Mouse (Mus musculus) midbrain, embryonic 13.5 days (tissue): Measurements from ENCODE around the gene Dyrk2. TPM values are rescaled to one million over a fixed set of nuclear protein-coding genes. Genes with fewer than 3 reads are reported as not detected.
A peak's percentile ranks its signal among the peaks of the same experiment; 100 is the strongest.

ENCODE experiments used
- ATAC-seq: fragments of 200-750 bp; cut with Nextera tagmentation; 2 replicates; pipeline ENCODE4 v1.8.0; 2017; ENCODE audit warnings: mild to moderate bottlenecking, moderate TSS enrichment, moderate library complexity
- H3K27ac ChIP-seq: fragments of 300-500 bp; sonication (generic); 2 replicates; pipeline ENCODE4 v1.5.1; 2015; ENCODE audit warnings: inconsistent platforms, mild to moderate bottlenecking, moderate library complexity
- H3K27me3 ChIP-seq: fragments of 300-500 bp; sonication (generic); 2 replicates; pipeline ENCODE4 v1.6.1; 2015; ENCODE audit warnings: mild to moderate bottlenecking, inconsistent platforms
- H3K36me3 ChIP-seq: fragments of 300-500 bp; sonication (generic); 2 replicates; pipeline ENCODE4 v1.6.1; 2015; ENCODE audit warnings: mild to moderate bottlenecking, inconsistent platforms
- H3K4me1 ChIP-seq: fragments of 300-500 bp; sonication (generic); replicated peaks from 2 replicates; pipeline ENCODE4 v1.6.1; 2015; ENCODE audit warnings: inconsistent platforms
- H3K4me2 ChIP-seq: fragments of 300-500 bp; sonication (generic); replicated peaks from 2 replicates; pipeline ENCODE4 v1.6.1; 2015; ENCODE audit warnings: moderate library complexity, mild to moderate bottlenecking, inconsistent platforms
- H3K4me3 ChIP-seq: fragments of 300-500 bp; sonication (generic); replicated peaks from 2 replicates; pipeline ENCODE4 v1.5.1; 2015; ENCODE audit warnings: mild to moderate bottlenecking, inconsistent platforms
- H3K9ac ChIP-seq: fragments of 300-500 bp; sonication (generic); replicated peaks from 2 replicates; pipeline ENCODE4 v1.6.1; 2015; ENCODE audit warnings: mild to moderate bottlenecking, inconsistent platforms
- H3K9me3 ChIP-seq: fragments of 300-500 bp; sonication (generic); 2 replicates; pipeline ENCODE4 v1.6.1; 2016; ENCODE audit warnings: mild to moderate bottlenecking, inconsistent platforms
- WGBS: fragments of 180-500 bp; shearing (Covaris S2); methylation state at CpG from one replicate; pipeline ENCODE4 v1.1.7; 2015; 5-methylcytosine and 5-hydroxymethylcytosine counted together
- polyA plus RNA-seq: library from polyadenylated mRNA; unstranded; fragments of >200 nt; fragmentation: Nextera tagmentation; extraction: Ambion mirVana; gene quantifications from 2 replicates; pipeline ENCODE4 v1.2.1, GENCODE M21; 2015

The Dyrk2 gene
- polyA plus RNA-seq, 1 experiment from 2014 or later: 12.0 TPM

DNA sequence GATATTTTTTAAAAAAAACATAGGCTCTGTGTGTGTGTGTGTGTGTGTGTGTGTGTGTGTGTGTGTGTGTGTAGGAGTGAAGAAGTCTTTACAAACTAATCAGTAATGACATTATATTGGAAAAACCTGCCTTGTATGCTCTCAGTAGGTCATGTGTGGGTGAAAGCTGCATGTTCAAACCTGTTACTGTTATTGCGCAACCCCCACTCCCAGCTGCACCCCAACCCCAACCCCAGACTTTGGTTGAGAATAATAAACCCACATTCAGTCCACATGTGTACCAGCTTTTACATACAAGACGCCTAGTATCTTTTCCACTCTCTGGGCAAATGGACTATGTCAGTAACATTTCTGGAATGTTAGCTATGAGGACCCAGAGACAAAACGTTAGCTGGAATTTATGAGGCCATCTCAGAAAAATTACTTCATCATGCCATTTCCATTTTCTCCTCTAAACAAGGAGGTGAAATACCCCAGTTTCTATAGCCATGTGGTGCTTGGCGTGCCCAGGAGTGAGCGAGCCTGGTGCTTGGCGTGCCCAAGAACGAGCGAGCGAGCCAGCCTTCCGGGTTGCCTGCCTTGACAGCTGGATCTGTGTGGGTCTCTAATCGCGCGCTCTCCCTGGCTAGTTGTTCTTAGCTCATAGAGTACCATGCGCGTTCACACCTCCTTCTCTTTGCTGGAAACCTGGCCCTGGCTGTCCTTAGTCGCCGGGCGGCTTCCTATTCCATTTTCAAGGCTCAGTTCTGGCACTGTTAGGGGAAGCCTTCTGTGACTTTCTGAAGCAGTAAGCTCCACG lies 30.5 kb downstream of the Dyrk2 start:
- Histone ChIP-seq H3K36me3 (no peaks in the 10 kb centered on the region), H3K4me3 (no peak overlapping the region), H3K9ac (no peak overlapping the region), H3K27ac (no peak overlapping the region), H3K4me1 (no peaks in the 10 kb centered on the region), H3K9me3 (no peaks in the 10 kb centered on the region), H3K4me2 (no peak overlapping the region), H3K27me3 (no peaks in the 10 kb centered on the region)
- WGBS: 93% methylated on average over 19 of the region's 19 CpGs
- no peak for ATAC-seq

- H3K4me2 ChIP-seq: no peak overlapping the region
- no peaks in the 10 kb centered on the region for H3K4me1 ChIP-seq
- H3K4me3 ChIP-seq: no peak overlapping the region
- H3K27ac ChIP-seq: no peak overlapping the region
- WGBS: 83% methylated on average over 8 of the region's 8 CpGs
- H3K27me3 ChIP-seq: no peaks in the 10 kb centered on the region
- no peaks in the 10 kb centered on the region for H3K9me3 ChIP-seq
- H3K36me3 ChIP-seq: no peaks in the 10 kb centered on the region
- H3K9ac ChIP-seq: no peak overlapping the region
- ATAC-seq: no peak
Measured at GRCm38 (mm10) chr10:118837636-118838035, 32.4 kb downstream of the Dyrk2 start.

DNA sequence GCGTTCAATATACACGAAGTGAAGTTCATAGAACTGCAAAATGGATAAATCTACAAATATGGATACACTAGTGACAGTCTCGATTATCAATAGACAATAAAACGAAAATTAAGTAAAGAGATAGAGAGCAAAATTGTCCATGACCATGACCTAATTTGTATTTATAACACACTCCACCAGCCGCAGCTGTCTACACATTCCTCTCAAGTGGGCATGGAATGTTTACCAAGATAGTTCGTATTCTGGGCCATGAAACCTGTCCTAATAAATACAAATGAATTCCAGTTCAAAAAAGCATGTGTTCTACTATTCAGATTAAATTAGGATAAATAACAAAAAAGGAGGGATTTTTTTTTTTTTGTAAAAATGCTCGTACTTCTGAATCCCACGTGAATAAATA lies 38.8 kb downstream of the Dyrk2 start:
- Histone ChIP-seq H3K4me2 (no peak overlapping the region), H3K4me3 (no peak overlapping the region), H3K27ac (no peak overlapping the region), H3K9ac (no peak overlapping the region), H3K9me3 (no peaks in the 10 kb centered on the region), H3K36me3 (no peaks in the 10 kb centered on the region), H3K27me3 (no peaks in the 10 kb centered on the region), H3K4me1 (no peaks in the 10 kb centered on the region)
- ATAC-seq: no peak
- WGBS: 77% methylated on average over 8 of the region's 8 CpGs

- no peak overlapping the region for H3K4me2 ChIP-seq
- WGBS: 86% methylated on average over 2 of the region's 2 CpGs
- no peak for ATAC-seq
- no peak overlapping the region for H3K9ac ChIP-seq
- no peaks in the 10 kb centered on the region for H3K27me3 ChIP-seq
- H3K4me1 ChIP-seq: no peaks in the 10 kb centered on the region
- no peaks in the 10 kb centered on the region for H3K9me3 ChIP-seq
- H3K27ac ChIP-seq: no peak overlapping the region
- no peaks in the 10 kb centered on the region for H3K36me3 ChIP-seq
- no peak overlapping the region for H3K4me3 ChIP-seq
Measured at GRCm38 (mm10) chr10:118829641-118830040, 40.4 kb downstream of the Dyrk2 start.

- Histone ChIP-seq H3K9ac (no peak overlapping the region), H3K4me3 (no peak overlapping the region), H3K4me2 (no peak overlapping the region), H3K4me1 (no peaks in the 10 kb centered on the region), H3K27ac (no peak overlapping the region), H3K9me3 (no peaks in the 10 kb centered on the region), H3K36me3 (no peaks in the 10 kb centered on the region), H3K27me3 (no peaks in the 10 kb centered on the region)
- ATAC-seq: no peak
- 95% methylated on average over 7 of the region's 7 CpGs for WGBS
Measured at GRCm38 (mm10) chr10:118827116-118827515, 42.9 kb downstream of the Dyrk2 start.

DNA sequence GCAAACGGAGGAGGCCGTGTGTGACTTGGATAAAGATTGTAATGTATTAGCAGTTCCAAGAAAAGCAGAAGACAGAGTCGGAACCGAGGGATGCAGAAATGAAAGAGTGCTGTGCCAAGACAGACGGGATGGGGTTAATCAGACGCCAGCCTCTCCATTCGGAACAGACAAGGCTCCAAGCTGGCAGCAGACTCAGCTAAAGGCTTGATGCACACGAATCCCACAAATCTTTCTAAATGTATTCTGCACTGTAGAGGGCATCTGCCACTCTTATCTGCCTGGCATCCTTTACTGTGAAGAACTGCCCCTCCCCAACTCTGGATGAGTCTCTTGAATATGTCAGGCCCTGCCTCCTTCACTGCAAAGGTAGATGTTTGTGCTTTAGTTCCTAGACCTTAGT lies 45.2 kb downstream of the Dyrk2 start:
- no peak for ATAC-seq
- 81% methylated on average over 8 of the region's 8 CpGs for WGBS
- no peak overlapping the region for H3K27ac ChIP-seq

DNA sequence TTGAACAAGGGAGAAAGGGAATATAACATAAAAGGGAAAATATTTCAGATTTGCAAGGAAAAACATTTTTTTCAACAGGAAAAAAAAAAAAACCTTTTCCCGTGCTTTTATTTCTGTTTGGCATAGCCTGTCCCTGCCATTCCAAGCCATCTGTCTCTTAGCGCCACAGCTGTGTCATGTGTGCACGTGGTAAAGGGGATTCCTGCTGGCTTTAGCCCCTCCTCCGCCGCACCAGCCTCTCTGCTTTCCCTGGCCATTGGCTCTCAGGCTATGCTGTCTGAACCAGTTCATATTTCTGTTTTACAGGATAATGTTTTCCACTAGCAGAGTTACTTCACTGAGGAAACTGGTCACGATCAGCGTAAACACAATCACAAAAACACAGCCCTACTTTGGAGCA lies 49.1 kb downstream of the Dyrk2 start:
- Histone ChIP-seq H3K4me3 (no peak overlapping the region), H3K27me3 (no peaks in the 10 kb centered on the region), H3K9me3 (no peaks in the 10 kb centered on the region), H3K4me2 (no peak overlapping the region), H3K9ac (no peak overlapping the region), H3K36me3 (no peaks in the 10 kb centered on the region), H3K4me1 (peaks cover 5% of the 10 kb centered on the region; the same call in 1 of the 2 replicates), H3K27ac (no peak overlapping the region)
- WGBS: 43% methylated on average over 7 of the region's 7 CpGs
- peak; percentile 93 for ATAC-seq

More for the DNA sequence above, 45.2 kb downstream of the Dyrk2 start:
- Histone ChIP-seq H3K4me1 (peaks cover 5% of the 10 kb centered on the region; the same call in 1 of the 2 replicates), H3K4me2 (no peak overlapping the region), H3K9ac (no peak overlapping the region), H3K4me3 (no peak overlapping the region), H3K36me3 (no peaks in the 10 kb centered on the region), H3K27me3 (no peaks in the 10 kb centered on the region), H3K9me3 (no peaks in the 10 kb centered on the region)

DNA sequence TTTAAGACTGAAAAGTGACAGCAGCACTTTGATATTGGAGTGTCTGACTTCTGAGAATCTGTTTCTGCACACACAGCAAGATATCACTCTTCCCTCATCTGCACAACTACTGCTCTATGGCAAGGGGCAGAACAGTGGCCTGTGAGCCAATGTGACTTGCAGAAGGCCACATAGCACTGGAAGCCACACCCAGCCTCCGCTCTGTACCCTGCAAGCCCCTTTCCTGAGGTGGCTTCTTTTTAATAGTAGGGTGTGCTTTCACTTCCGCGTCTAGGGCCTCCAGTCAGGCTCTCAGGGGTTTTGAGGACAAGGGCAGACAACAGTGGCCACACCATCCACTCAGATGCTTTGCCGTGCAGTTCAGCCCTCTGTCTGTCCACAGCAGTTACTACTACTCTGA lies 50.2 kb downstream of the Dyrk2 start:
- Histone ChIP-seq H3K4me3 (no peak overlapping the region), H3K4me2 (no peak overlapping the region), H3K9ac (no peak overlapping the region), H3K9me3 (no peaks in the 10 kb centered on the region), H3K4me1 (peaks cover 5% of the 10 kb centered on the region; the same call in 1 of the 2 replicates), H3K27ac (no peak overlapping the region), H3K27me3 (no peaks in the 10 kb centered on the region), H3K36me3 (no peaks in the 10 kb centered on the region)
- ATAC-seq: no peak
- WGBS: 88% methylated on average over 4 of the region's 4 CpGs

- WGBS: 90% methylated on average over 6 of the region's 6 CpGs
- ATAC-seq: no peak
- H3K9ac ChIP-seq: no peak overlapping the region
- H3K36me3 ChIP-seq: no peaks in the 10 kb centered on the region
- no peaks in the 10 kb centered on the region for H3K9me3 ChIP-seq
- no peak overlapping the region for H3K27ac ChIP-seq
- H3K4me3 ChIP-seq: no peak overlapping the region
- no peaks in the 10 kb centered on the region for H3K27me3 ChIP-seq
- H3K4me1 ChIP-seq: peaks cover 5% of the 10 kb centered on the region; the same call in 1 of the 2 replicates
- no peak overlapping the region for H3K4me2 ChIP-seq
Measured at GRCm38 (mm10) chr10:118817089-118817488, 52.9 kb downstream of the Dyrk2 start.

DNA sequence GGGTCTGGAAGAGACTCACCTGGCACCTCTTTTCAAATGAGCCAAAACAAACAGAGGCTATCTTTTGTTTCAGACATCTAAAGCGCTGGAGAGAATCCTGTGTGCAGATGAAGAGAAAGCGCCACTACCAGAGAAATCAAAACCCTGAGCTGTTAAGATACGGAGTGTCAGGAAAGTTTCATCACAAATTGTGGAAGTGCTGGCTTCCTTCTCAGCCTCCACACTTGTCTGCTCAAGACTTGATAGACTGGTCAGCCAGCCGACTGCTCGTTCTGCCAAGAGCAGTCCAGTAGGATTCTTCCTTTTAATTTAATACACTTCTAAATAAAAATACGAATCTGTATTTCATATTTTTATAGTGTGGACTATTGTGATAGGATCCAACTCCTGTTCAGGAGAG lies 58.1 kb downstream of the Dyrk2 start:
- peaks cover 6% of the 10 kb centered on the region; the same call in 1 of the 2 replicates for H3K4me1 ChIP-seq
- no peak overlapping the region for H3K9ac ChIP-seq
- no peak for ATAC-seq
- no peak overlapping the region for H3K4me2 ChIP-seq
- H3K27ac ChIP-seq: no peak overlapping the region
- 89% methylated on average over 6 of the region's 6 CpGs for WGBS
- no peaks in the 10 kb centered on the region for H3K27me3 ChIP-seq
- no peak overlapping the region for H3K4me3 ChIP-seq
- H3K36me3 ChIP-seq: no peaks in the 10 kb centered on the region
- no peaks in the 10 kb centered on the region for H3K9me3 ChIP-seq

DNA sequence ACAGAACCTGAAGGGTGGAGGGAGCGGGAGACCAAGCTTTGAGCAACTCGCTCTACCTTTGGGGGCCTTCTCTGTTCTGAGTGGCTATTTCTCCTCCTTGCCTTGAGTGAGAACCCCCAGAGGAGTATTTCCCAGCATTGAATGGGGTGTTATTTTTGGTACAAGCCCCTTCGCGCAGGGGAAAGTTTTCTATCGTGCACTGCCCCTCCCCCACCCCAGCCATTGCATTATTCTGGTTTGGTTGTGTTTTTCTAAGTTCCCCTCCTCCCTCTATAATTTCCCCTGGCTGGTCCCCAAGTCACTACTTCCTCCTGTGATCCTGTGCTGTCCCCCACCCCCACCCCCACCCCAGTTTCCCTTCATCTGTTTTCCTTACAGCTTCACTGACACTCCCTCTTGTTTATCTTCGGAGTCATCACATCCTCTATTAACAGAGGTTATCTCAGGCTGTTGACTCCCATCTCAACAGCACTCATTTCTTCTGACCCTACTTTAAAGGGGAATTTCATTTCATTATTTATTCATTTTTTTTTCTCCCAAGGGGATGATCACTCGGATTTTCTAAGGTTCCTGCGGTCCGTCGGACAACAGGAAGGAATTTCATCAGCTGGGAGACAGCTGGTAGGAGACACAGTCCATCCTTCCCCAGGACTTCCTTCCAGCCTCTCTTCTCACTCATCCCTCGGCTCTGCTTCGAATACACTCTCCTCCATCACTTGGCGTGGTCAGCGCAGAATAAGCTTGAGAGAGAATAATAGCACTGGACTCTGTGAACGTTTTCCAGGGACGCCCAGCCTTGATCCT lies 58.9 kb downstream of the Dyrk2 start:
- Histone ChIP-seq H3K36me3 (no peaks in the 10 kb centered on the region), H3K4me1 (peaks cover 6% of the 10 kb centered on the region; the same call in 1 of the 2 replicates), H3K4me2 (no peak overlapping the region), H3K9me3 (no peaks in the 10 kb centered on the region), H3K27ac (no peak overlapping the region), H3K9ac (no peak overlapping the region), H3K4me3 (no peak overlapping the region), H3K27me3 (no peaks in the 10 kb centered on the region)
- no peak for ATAC-seq
- WGBS: 74% methylated on average over 16 of the region's 16 CpGs
